Mouse (Mus musculus): ENCODE results near the gene Lmo3.

- TF ChIP-seq CHD2 (IDR thresholded peaks at IDR 0.05; ENCODE audit: low read depth, low read length) (no peak), HCFC1 (IDR thresholded peaks at IDR 0.05; ENCODE audit: borderline replicate concordance, insufficient read depth, low read length) (no peak), MAFK (IDR thresholded peaks at IDR 0.05; ENCODE audit: insufficient read depth, low read depth, low read length) (no peak), ZC3H11A (IDR thresholded peaks at IDR 0.05; ENCODE audit: borderline replicate concordance, low read depth, low read length) (no peak), ZNF384 (IDR thresholded peaks at IDR 0.05; ENCODE audit: low read depth, low read length) (no peak)
Observed at GRCm38 (mm10) chr6:138350587-138351345, 231.0 kb downstream of the Lmo3 start.

Measured in ES-E14 (cell line).